In the genomic region with DNA sequence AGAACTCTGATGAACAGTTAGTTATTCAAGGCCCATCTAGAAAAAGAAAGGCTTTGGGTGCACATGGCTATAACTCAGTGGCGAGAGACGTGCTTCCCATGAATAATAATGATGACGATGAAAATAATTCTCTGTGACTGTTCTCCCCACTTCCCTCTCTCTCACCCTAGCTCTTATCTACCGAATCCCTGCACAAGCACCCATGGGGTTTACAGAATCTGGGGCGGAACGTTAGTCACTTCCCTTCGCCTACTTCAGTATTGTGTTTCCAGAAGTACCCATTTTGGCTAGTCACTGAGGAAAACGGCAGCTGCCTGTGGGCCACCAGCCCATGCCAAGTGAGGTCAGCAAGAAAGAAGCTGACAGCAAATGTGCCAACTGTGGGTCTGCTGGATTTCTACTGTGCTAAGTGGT, we compare ENCODE assay signal across 9 mouse cellular contexts. TPM values are rescaled to one million over a fixed set of nuclear protein-coding genes. Genes with fewer than 3 reads are reported as not detected.
DNase-seq lines count a peak whose midpoint lies in the region; ATAC-seq and TF ChIP-seq lines count a peak whose summit lies in the region.
"Had no signal": no experiment of that assay in that cellular context is flagged by ENCODE, and none has a peak within 500 bp of the region (broad histone marks: within the 10 kb centered on the region; RNA-seq: fewer than 3 reads in every experiment).

No protein-coding gene starts in this region.

- peaks cover 34% of the 10 kb centered on the region for H3K4me1 ChIP-seq in liver, adult 2 months (ENCODE audit: control insufficient read depth, insufficient read depth, low read length)
- peaks cover 34% of the 10 kb centered on the region for H3K4me1 ChIP-seq in intestine, embryonic 16.5 days (ENCODE audit: control insufficient read depth, insufficient read depth, low read length)

- TF ChIP-seq POLR2A in liver, adult 2 months (IDR thresholded peaks at IDR 0.05; ENCODE audit: extremely low read depth, insufficient read depth, low read length) = no peak

- peaks cover 5% of the 10 kb centered on the region; the same call in 1 of the 2 replicates for H3K36me3 ChIP-seq in liver, adult 2 months (ENCODE audit: control insufficient read depth, insufficient read depth, low read length)
- no peaks in the 10 kb centered on the region for H3K36me3 ChIP-seq in intestine, embryonic 16.5 days (ENCODE audit: control insufficient read depth, insufficient read depth, low read length)
- H3K36me3 ChIP-seq: midbrain, embryonic 13.5 days had no signal

- DNase-seq in heart, adult 11 months = peak; percentile 98
- no peak for DNase-seq in heart, postnatal 4 days
- peak; percentile 82 for DNase-seq in 3T3-L1 (ENCODE audit: low read depth, low spot score)
- peak; percentile 61 for DNase-seq in brain, adult 2 months (ENCODE audit: low read depth, low spot score)
- no peak for DNase-seq in liver, adult 2 months (ENCODE audit: extremely low read depth, low read depth, low spot score)
- DNase-seq in right cerebral cortex, postnatal 4 days = no peak
- no peak for DNase-seq in ovary, postnatal 36 days (ENCODE audit: low spot score)

- peak overlapping the region; percentile 99 for H3K27ac ChIP-seq in liver, adult 2 months (replicated peaks; ENCODE audit: insufficient read depth, low read depth, low read length)
- H3K27ac ChIP-seq in intestine, embryonic 16.5 days (ENCODE audit: low read length) = no peak overlapping the region
- H3K27ac ChIP-seq: midbrain, embryonic 13.5 days had no signal

- no peak overlapping the region for H3K4me3 ChIP-seq in liver, adult 2 months (ENCODE audit: insufficient read depth, low read depth, low read length)
- H3K4me3 ChIP-seq in intestine, embryonic 16.5 days (ENCODE audit: low read length) = no peak overlapping the region
- H3K4me3 ChIP-seq: midbrain, embryonic 13.5 days had no signal

- 35% methylated on average over 8 of the region's 8 CpGs for WGBS in liver, adult 2 months
- WGBS in intestine, embryonic 16.5 days = 77% methylated on average over 8 of the region's 8 CpGs

- no peak for ATAC-seq in intestine, embryonic 16.5 days
- ATAC-seq: midbrain, embryonic 13.5 days had no signal

- no peak overlapping the region for H3K4me2 ChIP-seq in intestine, embryonic 16.5 days (ENCODE audit: low read depth, low read length)
- H3K4me2 ChIP-seq: midbrain, embryonic 13.5 days had no signal

- H3K79me2 ChIP-seq in liver, adult 2 months (ENCODE audit: control insufficient read depth, insufficient read depth, low read length) = peaks cover 11% of the 10 kb centered on the region; the same call in 1 of the 2 replicates

- H3K9me3 ChIP-seq in intestine, embryonic 16.5 days (ENCODE audit: control insufficient read depth, low read length) = no peaks in the 10 kb centered on the region
- H3K9me3 ChIP-seq: midbrain, embryonic 13.5 days had no signal

- H3K9ac ChIP-seq in liver, adult 2 months (ENCODE audit: low read depth, low read length) = peak overlapping the region; percentile 25; the same call in 1 of the 2 replicates
- no peak overlapping the region for H3K9ac ChIP-seq in intestine, embryonic 16.5 days (ENCODE audit: low read depth, low read length)
- H3K9ac ChIP-seq: midbrain, embryonic 13.5 days had no signal

- no peaks in the 10 kb centered on the region for H3K27me3 ChIP-seq in liver, adult 2 months (ENCODE audit: control insufficient read depth, insufficient read depth, low read length)
- H3K27me3 ChIP-seq in intestine, embryonic 16.5 days (replicated peaks; ENCODE audit: control insufficient read depth, insufficient read depth, low read length) = no peaks in the 10 kb centered on the region
- H3K27me3 ChIP-seq: midbrain, embryonic 13.5 days had no signal

- TF ChIP-seq CTCF in liver, adult 2 months (IDR thresholded peaks at IDR 0.05; ENCODE audit: low read depth, low read length) = no peak

RNA-seq across cellular contexts. Expression of a gene that starts 2.9 kb away (rescaled TPM):
- total RNA-seq in heart, postnatal 4 days (2021) = 1 to 10 TPM; 6.1 to 6.7 TPM
- 121 and 238 TPM in 2 replicates for total RNA-seq in liver, adult 2 months (2014; rRNA removed)
- polyA plus RNA-seq in liver, adult 2 months (2012; rRNA removed) = 237 and 265 TPM in 2 replicates
- polyA plus RNA-seq in intestine, embryonic 16.5 days (2015; fragmentation: Nextera tagmentation; extraction: Ambion mirVana) = 17.2 and 19.6 TPM in 2 replicates

RNA-seq across cellular contexts. Expression of a gene that starts 4.1 kb away (rescaled TPM):
- 1 to 10 TPM; 5.2 to 6.0 TPM for total RNA-seq in heart, postnatal 4 days (2021)
- 14.4 and 30.4 TPM in 2 replicates for total RNA-seq in liver, adult 2 months (2014; rRNA removed)
- 20.3 and 21.5 TPM in 2 replicates for polyA plus RNA-seq in liver, adult 2 months (2012; rRNA removed)
- polyA plus RNA-seq in intestine, embryonic 16.5 days (2015; fragmentation: Nextera tagmentation; extraction: Ambion mirVana) = 6.9 and 9.8 TPM in 2 replicates

RNA-seq across cellular contexts. Expression of a gene that starts 19.2 kb away (rescaled TPM):
- total RNA-seq in heart, postnatal 4 days (2021) = under 1 TPM in 1 of 2 experiments, not detected in 1; 0.11 TPM
- 687 and 824 TPM in 2 replicates for total RNA-seq in liver, adult 2 months (2014; rRNA removed)
- 1,567 and 1,654 TPM in 2 replicates for polyA plus RNA-seq in liver, adult 2 months (2012; rRNA removed)
- 23.2 and 32.8 TPM in 2 replicates for polyA plus RNA-seq in intestine, embryonic 16.5 days (2015; fragmentation: Nextera tagmentation; extraction: Ambion mirVana)

RNA-seq across cellular contexts. Expression of a gene that starts 28.0 kb away (rescaled TPM):
- total RNA-seq in heart, postnatal 4 days (2021) = 100 to 1,000 TPM; 113 to 115 TPM
- total RNA-seq in liver, adult 2 months (2014; rRNA removed) = 72.8 and 102 TPM in 2 replicates
- 59.4 and 63.3 TPM in 2 replicates for polyA plus RNA-seq in liver, adult 2 months (2012; rRNA removed)
- polyA plus RNA-seq in intestine, embryonic 16.5 days (2015; fragmentation: Nextera tagmentation; extraction: Ambion mirVana) = 34.8 and 36.3 TPM in 2 replicates

RNA-seq across cellular contexts. Expression of a gene that starts 36.1 kb away (rescaled TPM):
- total RNA-seq in heart, postnatal 4 days (2021) = 10 to 100 TPM; 12.7 to 16.9 TPM
- total RNA-seq in liver, adult 2 months (2014; rRNA removed) = 810 and 1,243 TPM in 2 replicates
- 891 and 972 TPM in 2 replicates for polyA plus RNA-seq in liver, adult 2 months (2012; rRNA removed)
- 32.4 and 38.7 TPM in 2 replicates for polyA plus RNA-seq in intestine, embryonic 16.5 days (2015; fragmentation: Nextera tagmentation; extraction: Ambion mirVana)

Comparison
In these comparisons a context has a peak if more than half of its experiments do, and no peak if none do; other contexts are left out.
1. DNase-seq: peak in heart, adult 11 months (single experiment), 3T3-L1 (single experiment) and brain, adult 2 months (single experiment); none in heart, postnatal 4 days (single experiment), liver, adult 2 months (single experiment), right cerebral cortex, postnatal 4 days (single experiment) and ovary, postnatal 36 days (single experiment).
2. RNA of a gene that starts 2.9 kb away (total RNA-seq): 121 to 238 TPM in liver, adult 2 months; 6.1 to 6.7 TPM in heart, postnatal 4 days; every median in the first group is over 10 times any median in the second.
3. RNA of a gene that starts 19.2 kb away (total RNA-seq): 687 to 824 TPM in liver, adult 2 months; 0.11 TPM in heart, postnatal 4 days; every median in the first group is over 100 times any median in the second.